ENCODE assay signal across 8 mouse cellular contexts in genomic region chr11:35797751-35798494, GRCm38 (mm10). TPM values are rescaled to one million over a fixed set of nuclear protein-coding genes. Genes with fewer than 3 reads are reported as not detected.
DNase-seq lines count a peak whose midpoint lies in the region; ATAC-seq lines count a peak whose summit lies in the region.

No protein-coding gene starts in this region.

- no peak for ATAC-seq in megakaryocyte, adult 5-6 weeks (ENCODE audit: poor library complexity, severe bottlenecking)
- no peak for ATAC-seq in stomach, embryonic 16.5 days (ENCODE audit: insufficient read depth, low FRiP score)

- peaks cover 11% of the 10 kb centered on the region for H3K9me3 ChIP-seq in megakaryocyte, embryonic 14.5 days
- no peaks in the 10 kb centered on the region for H3K9me3 ChIP-seq in stomach, embryonic 16.5 days (replicated peaks; ENCODE audit: control insufficient read depth, low read length)

- no peaks in the 10 kb centered on the region for H3K36me3 ChIP-seq in megakaryocyte, embryonic 14.5 days (replicated peaks; ENCODE audit: low read length)
- no peaks in the 10 kb centered on the region for H3K36me3 ChIP-seq in stomach, embryonic 16.5 days (ENCODE audit: control insufficient read depth, insufficient read depth, low read length)

- 4% methylated on average over 86 of the region's 86 CpGs for WGBS in stomach, embryonic 16.5 days

- peak overlapping the region; percentile 87 for H3K4me3 ChIP-seq in megakaryocyte, embryonic 14.5 days (replicated peaks)
- peak overlapping the region; percentile 37 for H3K4me3 ChIP-seq in stomach, embryonic 16.5 days (replicated peaks; ENCODE audit: low read length)

- peaks cover 14% of the 10 kb centered on the region for H3K4me1 ChIP-seq in megakaryocyte, embryonic 14.5 days
- peaks cover 4% of the 10 kb centered on the region; the same call in 1 of the 2 replicates for H3K4me1 ChIP-seq in stomach, embryonic 16.5 days (ENCODE audit: control insufficient read depth, insufficient read depth, low read length)

- H3K9ac ChIP-seq in stomach, embryonic 16.5 days (ENCODE audit: low read length), result no peak overlapping the region

- peak; percentile 14 for DNase-seq in embryo, embryonic 9.5 days (ENCODE audit: extremely low spot score)
- peak; percentile 10 for DNase-seq in induced T-regulatory cell, adult 2 months (ENCODE audit: low read depth)
- DNase-seq in mesoderm, embryonic 11.5 days (ENCODE audit: low read depth, low spot score), result peak; percentile 14
- DNase-seq in spleen, postnatal 14 days (ENCODE audit: low spot score in 2 of 2), result no peak
- DNase-seq in lung, adult 18-20 months, result no peak

- no peak overlapping the region for H3K27ac ChIP-seq in stomach, embryonic 16.5 days (ENCODE audit: low read length)

- peaks cover 43% of the 10 kb centered on the region for H3K27me3 ChIP-seq in megakaryocyte, embryonic 14.5 days (replicated peaks)
- H3K27me3 ChIP-seq in stomach, embryonic 16.5 days (ENCODE audit: control insufficient read depth, insufficient read depth, low read length), result peaks cover 38% of the 10 kb centered on the region

- H3K4me2 ChIP-seq in stomach, embryonic 16.5 days (ENCODE audit: low read depth, low read length), result peak overlapping the region; percentile 51

RNA-seq across cellular contexts. Expression of gene Fbll1, which starts 0.8 kb away (rescaled TPM):
- polyA plus RNA-seq in megakaryocyte, embryonic 14.5 days (2012; ENCODE audit: insufficient read depth, low replicate concordance), result not detected in 2 replicates
- not detected in 2 replicates for total RNA-seq in megakaryocyte, adult 5-6 weeks (2015)
- total RNA-seq in megakaryocyte, adult 5-6 weeks (2017), result not detected in 2 replicates
- polyA plus RNA-seq in stomach, embryonic 16.5 days (2015; fragmentation: Nextera tagmentation; extraction: Ambion mirVana), result 0.15 TPM in 1 of 2 replicates, not detected in the other

RNA-seq across cellular contexts. Expression of gene Pank3, which starts 28.6 kb away (rescaled TPM):
- 0.65 and 0.67 TPM in 2 replicates for polyA plus RNA-seq in megakaryocyte, embryonic 14.5 days (2012; ENCODE audit: insufficient read depth, low replicate concordance)
- total RNA-seq in megakaryocyte, adult 5-6 weeks (2015), result 27.8 and 29.3 TPM in 2 replicates
- total RNA-seq in megakaryocyte, adult 5-6 weeks (2017), result 50.2 and 51.9 TPM in 2 replicates
- polyA plus RNA-seq in stomach, embryonic 16.5 days (2015; fragmentation: Nextera tagmentation; extraction: Ambion mirVana), result 15.4 and 16.5 TPM in 2 replicates

RNA-seq across cellular contexts. Expression of gene Rars, which starts 36.4 kb away (rescaled TPM):
- 5.3 TPM in 1 of 2 replicates, not detected in the other for polyA plus RNA-seq in megakaryocyte, embryonic 14.5 days (2012; ENCODE audit: insufficient read depth, low replicate concordance)
- total RNA-seq in megakaryocyte, adult 5-6 weeks (2015), result 60.7 and 63.5 TPM in 2 replicates
- 52.0 and 60.3 TPM in 2 replicates for total RNA-seq in megakaryocyte, adult 5-6 weeks (2017)
- 90.1 and 92.1 TPM in 2 replicates for polyA plus RNA-seq in stomach, embryonic 16.5 days (2015; fragmentation: Nextera tagmentation; extraction: Ambion mirVana)

Comparison
In these comparisons a context has a peak if more than half of its experiments do, and no peak if none do; other contexts are left out.
1. DNase-seq: peak in embryo, embryonic 9.5 days (single experiment), induced T-regulatory cell, adult 2 months (single experiment) and mesoderm, embryonic 11.5 days (single experiment); none in spleen, postnatal 14 days (0 of 2) and lung, adult 18-20 months (0 of 2).
2. RNA of gene Rars, which starts 36.4 kb away (polyA plus RNA-seq): 90.1 to 92.1 TPM in stomach, embryonic 16.5 days; 5.3 TPM in megakaryocyte, embryonic 14.5 days; every median in the first group is over 10 times any median in the second.